Mouse (Mus musculus): ENCODE results near the gene B3gnt2. TPM values are rescaled to one million over a fixed set of nuclear protein-coding genes. Genes with fewer than 3 reads are reported as not detected.

B3gnt2 gene
- polyA plus RNA-seq, 1 experiment from 2014 or later, result 20.4 TPM

DNA sequence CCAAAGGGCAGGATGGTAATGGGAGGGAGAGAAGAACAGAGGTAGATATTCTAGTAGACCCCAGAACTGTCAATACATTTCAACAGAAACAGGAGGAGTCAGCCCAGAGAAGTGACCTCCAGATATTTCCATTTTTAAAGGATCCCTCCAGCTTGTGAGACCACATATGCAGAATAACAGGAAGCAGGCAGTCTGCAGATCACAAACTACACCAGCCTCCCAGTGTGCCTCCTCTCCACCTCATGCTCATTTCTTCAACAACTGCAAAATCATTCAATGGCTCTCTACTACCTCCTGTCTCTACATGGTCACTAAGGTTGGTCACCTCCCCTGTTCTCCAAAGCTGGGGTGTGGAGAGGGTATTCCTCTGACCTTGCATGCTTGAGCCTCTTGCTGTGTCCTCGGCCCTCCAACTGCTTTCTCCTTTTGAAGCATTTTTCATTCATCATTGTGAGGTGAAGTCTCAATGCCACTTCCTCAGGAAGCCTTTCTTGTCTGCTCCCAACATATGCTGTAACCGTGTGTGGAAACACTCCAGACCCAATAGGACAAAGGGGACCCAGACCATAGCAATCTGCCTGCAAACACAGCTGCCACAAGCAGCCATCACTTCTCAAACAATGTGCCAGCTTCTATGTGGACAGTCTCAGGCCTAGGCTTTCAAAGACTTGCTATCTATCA, 7.1 kb downstream of the B3gnt2 start:
- Histone ChIP-seq H3K4me3 (ENCODE audit: low read depth, low read length) (no peak overlapping the region), H3K9ac (replicated peaks; ENCODE audit: low read depth) (no peak overlapping the region), H3K4me2 (replicated peaks; ENCODE audit: low read depth, low read length) (0 out of 2 replicates have a peak overlapping the region, but pooled peaks have one; percentile 0), H3K36me3 (ENCODE audit: insufficient read depth, low read length) (no peaks in the 10 kb centered on the region), H3K9me3 (ENCODE audit: low read length) (no peaks in the 10 kb centered on the region), H3K4me1 (ENCODE audit: insufficient read depth, low read depth, low read length) (peaks cover 40% of the 10 kb centered on the region), H3K27me3 (replicated peaks; ENCODE audit: insufficient read depth, low read length) (no peaks in the 10 kb centered on the region), H3K27ac (ENCODE audit: low read length) (peak overlapping the region; percentile 21)
- peak; percentile 24; the same call in 1 of the 2 replicates for ATAC-seq
- 28% methylated on average over 2 of the region's 2 CpGs for WGBS
- TF ChIP-seq EP300 (IDR thresholded peaks at IDR 0.05), result no peak
- no peak for TF ChIP-seq CTCF (IDR thresholded peaks at IDR 0.05)
- no peak for DNase-seq (ENCODE audit: low spot score)

DNA sequence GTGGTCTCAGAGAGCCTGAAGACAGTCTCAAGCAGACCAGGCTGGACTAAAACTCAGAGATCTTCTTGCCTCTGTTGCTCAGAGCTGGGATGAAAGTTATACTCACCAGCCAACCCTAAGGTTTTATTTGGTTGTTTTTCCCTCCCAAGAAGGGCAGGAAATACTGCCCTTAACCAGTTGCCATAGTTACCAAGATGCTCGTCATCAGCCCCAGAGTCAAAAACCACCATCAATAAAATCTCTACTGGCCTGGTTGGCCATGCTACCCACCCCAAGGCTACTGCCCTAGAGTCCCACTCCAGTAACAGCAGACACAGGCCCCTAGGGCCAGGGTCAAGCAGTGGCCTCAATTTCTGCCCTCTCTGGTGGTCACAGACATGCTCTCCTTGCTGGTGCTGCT, 8.3 kb downstream of the B3gnt2 start:
- Histone ChIP-seq H3K36me3 (ENCODE audit: insufficient read depth, low read length) (no peaks in the 10 kb centered on the region), H3K4me3 (ENCODE audit: low read depth, low read length) (no peak overlapping the region), H3K9ac (replicated peaks; ENCODE audit: low read depth) (no peak overlapping the region), H3K4me2 (replicated peaks; ENCODE audit: low read depth, low read length) (no peak overlapping the region), H3K27me3 (replicated peaks; ENCODE audit: insufficient read depth, low read length) (no peaks in the 10 kb centered on the region), H3K9me3 (ENCODE audit: low read length) (no peaks in the 10 kb centered on the region), H3K4me1 (ENCODE audit: insufficient read depth, low read depth, low read length) (peaks cover 50% of the 10 kb centered on the region), H3K27ac (ENCODE audit: low read length) (0 out of 2 replicates have a peak overlapping the region, but pooled peaks have one; percentile 21)
- WGBS, result 68% methylated on average over 1 of the region's 1 CpGs
- TF ChIP-seq EP300 (IDR thresholded peaks at IDR 0.05) (no peak), CTCF (IDR thresholded peaks at IDR 0.05) (no peak)
- ATAC-seq (no peak), DNase-seq (ENCODE audit: low spot score) (no peak)

DNA sequence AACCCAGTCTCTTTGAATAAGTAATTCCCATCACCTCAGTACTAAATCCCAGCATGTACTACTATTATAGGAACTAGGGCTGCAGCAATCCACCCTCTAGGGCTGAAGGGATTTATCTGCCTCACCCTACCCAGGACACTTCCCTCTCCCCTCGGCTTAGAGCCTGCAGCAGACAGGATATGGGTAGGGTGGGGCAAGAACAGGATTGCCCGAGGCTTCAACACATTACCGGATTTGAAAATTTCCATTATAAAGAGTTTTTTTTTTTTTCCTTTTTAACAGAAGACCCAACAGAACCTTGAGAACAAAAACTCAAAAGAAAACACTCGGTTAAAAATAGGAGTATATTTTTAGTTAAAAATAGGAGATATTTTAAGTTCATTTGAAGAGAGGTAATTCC, 9.3 kb downstream of the B3gnt2 start:
- Histone ChIP-seq H3K27me3 (replicated peaks; ENCODE audit: insufficient read depth, low read length) (no peaks in the 10 kb centered on the region), H3K36me3 (ENCODE audit: insufficient read depth, low read length) (no peaks in the 10 kb centered on the region), H3K4me2 (replicated peaks; ENCODE audit: low read depth, low read length) (no peak overlapping the region), H3K9ac (replicated peaks; ENCODE audit: low read depth) (no peak overlapping the region), H3K27ac (ENCODE audit: low read length) (peak overlapping the region; percentile 33; the same call in 1 of the 2 replicates), H3K4me3 (ENCODE audit: low read depth, low read length) (no peak overlapping the region), H3K9me3 (ENCODE audit: low read length) (no peaks in the 10 kb centered on the region), H3K4me1 (ENCODE audit: insufficient read depth, low read depth, low read length) (peaks cover 55% of the 10 kb centered on the region)
- TF ChIP-seq EP300 (IDR thresholded peaks at IDR 0.05) (no peak), CTCF (IDR thresholded peaks at IDR 0.05) (no peak)
- DNase-seq (ENCODE audit: low spot score) (no peak), ATAC-seq (peak; percentile 41; the same call in 1 of the 2 replicates)
- WGBS, result 30% methylated on average over 4 of the region's 4 CpGs

DNA sequence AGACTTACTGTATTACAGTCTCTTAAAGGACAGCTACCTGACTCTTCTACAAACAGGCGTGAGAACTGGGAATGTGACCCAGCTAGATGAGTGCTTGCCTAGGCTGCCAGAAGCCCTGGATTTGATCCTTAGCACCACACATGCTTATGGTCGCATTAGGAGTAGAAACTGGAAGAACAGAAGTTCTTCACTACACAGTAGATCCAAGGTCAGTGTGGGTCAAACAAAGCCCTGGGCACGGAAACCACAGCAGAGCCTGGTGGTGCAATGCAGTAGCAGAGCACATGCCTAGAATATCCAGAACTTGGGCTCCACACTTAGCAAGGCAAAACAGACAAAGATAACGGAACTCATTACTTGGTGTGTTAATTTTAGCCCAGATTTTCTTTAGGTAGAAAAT, 10.7 kb downstream of the B3gnt2 start:
- H3K4me1 ChIP-seq (ENCODE audit: insufficient read depth, low read depth, low read length), result peaks cover 64% of the 10 kb centered on the region
- no peak overlapping the region for H3K27ac ChIP-seq (ENCODE audit: low read length)
- H3K4me3 ChIP-seq (ENCODE audit: low read depth, low read length), result no peak overlapping the region
- no peak overlapping the region for H3K9ac ChIP-seq (replicated peaks; ENCODE audit: low read depth)
- no peaks in the 10 kb centered on the region for H3K9me3 ChIP-seq (ENCODE audit: low read length)
- WGBS, result 45% methylated on average over 4 of the region's 4 CpGs
- H3K27me3 ChIP-seq (replicated peaks; ENCODE audit: insufficient read depth, low read length), result no peaks in the 10 kb centered on the region
- ATAC-seq, result no peak
- DNase-seq (ENCODE audit: low spot score), result no peak
- no peaks in the 10 kb centered on the region for H3K36me3 ChIP-seq (ENCODE audit: insufficient read depth, low read length)
- TF ChIP-seq CTCF (IDR thresholded peaks at IDR 0.05) (0 out of 2 replicates have a peak, but pooled peaks have one; percentile 14), EP300 (IDR thresholded peaks at IDR 0.05) (no peak)
- H3K4me2 ChIP-seq (replicated peaks; ENCODE audit: low read depth, low read length), result no peak overlapping the region

DNA sequence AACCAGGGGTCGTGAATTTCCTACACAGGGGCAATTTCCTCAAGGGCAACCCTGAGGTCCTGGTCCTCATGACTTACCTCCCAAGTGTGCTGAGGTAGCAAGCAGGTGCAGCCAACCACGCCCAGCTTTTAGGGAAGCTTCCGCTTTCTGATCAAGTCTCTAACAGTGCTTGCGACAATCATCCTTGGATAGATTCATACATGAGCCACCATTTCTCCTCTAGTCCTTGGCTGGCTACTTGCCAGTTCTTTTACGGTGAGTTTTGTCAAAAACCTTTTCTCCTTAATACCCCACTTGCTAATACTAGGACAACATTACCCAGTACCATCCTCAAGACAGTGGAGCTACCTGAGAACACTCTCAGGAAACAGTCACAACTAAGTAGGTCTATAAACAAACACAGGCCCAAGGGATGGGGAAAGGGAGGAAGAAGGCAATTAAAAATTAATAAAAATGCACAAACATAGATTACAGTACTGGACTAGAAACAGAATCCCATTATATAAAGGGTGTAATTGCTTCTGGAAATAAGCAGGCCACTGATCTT, 12.0 kb downstream of the B3gnt2 start:
- DNase-seq (ENCODE audit: low spot score), result no peak
- TF ChIP-seq CTCF (IDR thresholded peaks at IDR 0.05) (no peak), EP300 (IDR thresholded peaks at IDR 0.05) (no peak)
- Histone ChIP-seq H3K4me2 (replicated peaks; ENCODE audit: low read depth, low read length) (no peak overlapping the region), H3K27me3 (replicated peaks; ENCODE audit: insufficient read depth, low read length) (no peaks in the 10 kb centered on the region), H3K4me1 (ENCODE audit: insufficient read depth, low read depth, low read length) (peaks cover 74% of the 10 kb centered on the region), H3K9me3 (ENCODE audit: low read length) (no peaks in the 10 kb centered on the region), H3K36me3 (ENCODE audit: insufficient read depth, low read length) (no peaks in the 10 kb centered on the region), H3K27ac (ENCODE audit: low read length) (peak overlapping the region; percentile 65), H3K9ac (replicated peaks; ENCODE audit: low read depth) (no peak overlapping the region), H3K4me3 (ENCODE audit: low read depth, low read length) (no peak overlapping the region)
- 61% methylated on average over 5 of the region's 5 CpGs for WGBS
- ATAC-seq, result no peak

DNA sequence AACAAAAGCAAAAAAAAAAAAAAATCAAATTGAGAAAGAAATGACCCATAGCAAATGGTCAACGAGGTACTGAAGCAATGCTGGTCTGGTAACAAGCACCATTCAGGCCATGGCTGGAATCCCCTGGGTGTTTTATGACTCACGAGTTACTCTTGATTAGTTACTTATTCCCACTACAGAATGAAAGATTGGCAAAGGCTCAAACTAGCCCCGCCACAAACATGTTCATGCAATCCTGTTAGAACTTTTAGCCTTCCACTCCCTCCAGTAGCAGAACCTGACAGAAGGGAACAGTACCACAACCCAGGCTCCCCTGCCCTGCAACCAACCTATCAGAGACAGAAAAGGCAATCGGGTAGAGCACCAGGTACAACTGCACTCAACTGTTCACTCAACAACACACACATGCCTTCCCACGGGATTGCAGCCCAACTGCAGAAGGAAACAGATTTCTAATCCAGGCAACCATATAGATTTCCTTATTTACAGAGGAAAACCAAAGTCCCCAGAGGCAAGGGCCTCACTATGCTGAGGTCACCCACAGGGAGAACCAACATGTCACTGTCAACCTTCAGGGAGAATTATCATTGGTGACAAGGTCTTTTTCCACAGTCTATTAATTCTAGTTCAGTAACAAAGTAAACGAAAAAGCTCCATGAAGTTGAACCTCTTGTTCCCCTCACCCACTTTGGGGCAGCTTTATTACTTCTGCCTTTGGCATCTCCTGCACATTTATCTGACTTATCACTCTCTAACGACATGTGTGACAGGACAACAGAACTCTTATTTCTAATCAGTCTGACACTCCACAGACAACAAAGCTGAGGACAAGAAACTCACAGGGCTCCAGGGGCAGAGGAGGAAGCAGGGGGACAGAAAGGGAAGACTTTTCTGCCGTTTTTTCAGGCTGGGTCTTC, 12.8 kb downstream of the B3gnt2 start:
- H3K4me3 ChIP-seq (ENCODE audit: low read depth, low read length), result no peak overlapping the region
- H3K36me3 ChIP-seq (ENCODE audit: insufficient read depth, low read length), result no peaks in the 10 kb centered on the region
- peak; percentile 72 for TF ChIP-seq EP300 (IDR thresholded peaks at IDR 0.05)
- no peak for TF ChIP-seq CTCF (IDR thresholded peaks at IDR 0.05)
- no peak overlapping the region for H3K4me2 ChIP-seq (replicated peaks; ENCODE audit: low read depth, low read length)
- no peaks in the 10 kb centered on the region for H3K9me3 ChIP-seq (ENCODE audit: low read length)
- peak; percentile 89 for DNase-seq (ENCODE audit: low spot score)
- H3K4me1 ChIP-seq (ENCODE audit: insufficient read depth, low read depth, low read length), result peaks cover 75% of the 10 kb centered on the region
- peak; percentile 74 for ATAC-seq
- 27% methylated on average over 8 of the region's 8 CpGs for WGBS
- peak overlapping the region; percentile 65 for H3K27ac ChIP-seq (ENCODE audit: low read length)
- H3K27me3 ChIP-seq (replicated peaks; ENCODE audit: insufficient read depth, low read length), result no peaks in the 10 kb centered on the region
- no peak overlapping the region for H3K9ac ChIP-seq (replicated peaks; ENCODE audit: low read depth)
